Mouse (Mus musculus) lung, embryonic 16.5 days (tissue): ENCODE data around the gene Abl1. TPM values are rescaled to one million over a fixed set of nuclear protein-coding genes. Genes with fewer than 3 reads are reported as not detected.

Source experiments
- ATAC-seq: fragments of 200-750 bp; cut with Nextera tagmentation; 2 replicates; pipeline ENCODE4 v1.8.0; 2017; ENCODE audit warnings: low read depth, mild to moderate bottlenecking, moderate library complexity
- H3K27ac ChIP-seq: fragments of 300-500 bp; sonication (generic); 2 replicates; pipeline ENCODE4 v1.5.1; 2014; ENCODE audit warnings: mild to moderate bottlenecking, control low read depth, low read length
- H3K27me3 ChIP-seq: fragments of 300-500 bp; sonication (generic); 2 replicates; pipeline ENCODE4 v1.6.1; 2014; ENCODE audit warnings: low read depth, low read length, mixed read lengths; ENCODE audit not compliant: control insufficient read depth, insufficient read depth
- H3K36me3 ChIP-seq: fragments of 300-500 bp; sonication (generic); 2 replicates; pipeline ENCODE4 v1.6.1; 2014; ENCODE audit warnings: low read length; ENCODE audit not compliant: control insufficient read depth, insufficient read depth
- H3K4me1 ChIP-seq: fragments of 300-500 bp; sonication (generic); replicated peaks from 2 replicates; pipeline ENCODE4 v1.6.1; 2014; ENCODE audit warnings: low read length, mixed read lengths; ENCODE audit not compliant: control insufficient read depth, insufficient read depth
- H3K4me2 ChIP-seq: fragments of 300-500 bp; sonication (generic); 2 replicates; pipeline ENCODE4 v1.6.1; 2014; ENCODE audit warnings: low read depth, low read length, control low read depth
- H3K4me3 ChIP-seq: fragments of 300-500 bp; sonication (generic); 2 replicates; pipeline ENCODE4 v1.5.1; 2014; ENCODE audit warnings: mild to moderate bottlenecking, low read length, control low read depth
- H3K9ac ChIP-seq: fragments of 300-500 bp; sonication (generic); 2 replicates; pipeline ENCODE4 v1.6.1; 2014; ENCODE audit warnings: low read length, control low read depth
- H3K9me3 ChIP-seq: fragments of 300-500 bp; sonication (generic); 2 replicates; pipeline ENCODE4 v1.6.1; 2016; ENCODE audit warnings: low read length; ENCODE audit not compliant: control insufficient read depth
- WGBS: fragments of 180-500 bp; shearing (Covaris S2); extraction: QIAGEN DNeasy Blood & Tissue Kit; methylation state at CpG from one replicate; pipeline ENCODE4 v1.1.7; 2014; 5-methylcytosine and 5-hydroxymethylcytosine counted together
- polyA plus RNA-seq: library from polyadenylated mRNA; unstranded; fragments of >200 nt; fragmentation: Nextera tagmentation; extraction: Ambion mirVana; gene quantifications from 2 replicates; pipeline ENCODE4 v1.2.1, GENCODE M21; 2015

Gene Abl1
- polyA plus RNA-seq, 1 experiment from 2014 or later: 37.6 TPM

GRCm38 (mm10) chr2:31801416-31801815 lies 113.2 kb downstream of the Abl1 start:
- 77% methylated on average over 8 of the region's 9 CpGs for WGBS
- Histone ChIP-seq H3K4me2 (no peak overlapping the region), H3K36me3 (peaks cover 70% of the 10 kb centered on the region), H3K27ac (no peak overlapping the region), H3K27me3 (no peaks in the 10 kb centered on the region), H3K4me3 (no peak overlapping the region), H3K9ac (no peak overlapping the region), H3K4me1 (0 out of 2 replicates have a peak, but pooled peaks cover 6% of the 10 kb centered on the region), H3K9me3 (no peaks in the 10 kb centered on the region)
- no peak for ATAC-seq

- 0 out of 2 replicates have a peak, but pooled peaks cover 6% of the 10 kb centered on the region for H3K4me1 ChIP-seq
- ATAC-seq: peak; percentile 18; the same call in 1 of the 2 replicates
- H3K36me3 ChIP-seq: peaks cover 59% of the 10 kb centered on the region
- H3K4me3 ChIP-seq: no peak overlapping the region
- H3K4me2 ChIP-seq: no peak overlapping the region
- H3K27ac ChIP-seq: peak overlapping the region; percentile 24; the same call in 1 of the 2 replicates
- no peaks in the 10 kb centered on the region for H3K9me3 ChIP-seq
- H3K9ac ChIP-seq: no peak overlapping the region
- 82% methylated on average over 8 of the region's 8 CpGs for WGBS
- no peaks in the 10 kb centered on the region for H3K27me3 ChIP-seq
Observed at GRCm38 (mm10) chr2:31802811-31803210, 114.6 kb downstream of the Abl1 start.

- Histone ChIP-seq H3K9ac (no peak overlapping the region), H3K4me3 (no peak overlapping the region), H3K27ac (0 out of 2 replicates have a peak overlapping the region, but pooled peaks have one; percentile 8), H3K9me3 (no peaks in the 10 kb centered on the region), H3K4me1 (0 out of 2 replicates have a peak, but pooled peaks cover 6% of the 10 kb centered on the region), H3K36me3 (peaks cover 53% of the 10 kb centered on the region), H3K27me3 (no peaks in the 10 kb centered on the region), H3K4me2 (no peak overlapping the region)
- whole genome bisulfite sequencing: 56% methylated on average over 14 of the region's 14 CpGs
- ATAC-seq: peak; percentile 24; the same call in 1 of the 2 replicates
Observed at GRCm38 (mm10) chr2:31803480-31803879, 115.3 kb downstream of the Abl1 start.

GRCm38 (mm10) chr2:31806639-31807382 lies 118.6 kb downstream of the Abl1 start:
- Histone ChIP-seq H3K4me1 (0 out of 2 replicates have a peak, but pooled peaks cover 13% of the 10 kb centered on the region), H3K27ac (no peak overlapping the region), H3K4me2 (no peak overlapping the region), H3K27me3 (no peaks in the 10 kb centered on the region), H3K4me3 (no peak overlapping the region), H3K9ac (no peak overlapping the region), H3K36me3 (peaks cover 25% of the 10 kb centered on the region), H3K9me3 (no peaks in the 10 kb centered on the region)
- WGBS: 47% methylated on average over 9 of the region's 9 CpGs
- ATAC-seq: no peak

- no peak overlapping the region for H3K9ac ChIP-seq
- ATAC-seq: no peak
- H3K27me3 ChIP-seq: no peaks in the 10 kb centered on the region
- H3K9me3 ChIP-seq: no peaks in the 10 kb centered on the region
- no peak overlapping the region for H3K4me3 ChIP-seq
- WGBS: 46% methylated on average over 28 of the region's 28 CpGs
- H3K4me1 ChIP-seq: 0 out of 2 replicates have a peak, but pooled peaks cover 8% of the 10 kb centered on the region
- no peak overlapping the region for H3K4me2 ChIP-seq
- peaks cover 8% of the 10 kb centered on the region for H3K36me3 ChIP-seq
- no peak overlapping the region for H3K27ac ChIP-seq
Observed at GRCm38 (mm10) chr2:31808410-31809357, 120.5 kb downstream of the Abl1 start.

GRCm38 (mm10) chr2:31809358-31809740 lies 121.2 kb downstream of the Abl1 start:
- no peak overlapping the region for H3K9ac ChIP-seq
- no peak overlapping the region for H3K4me2 ChIP-seq
- no peaks in the 10 kb centered on the region for H3K27me3 ChIP-seq
- no peak for ATAC-seq
- 0 out of 2 replicates have a peak, but pooled peaks cover 8% of the 10 kb centered on the region for H3K4me1 ChIP-seq
- peaks cover 2% of the 10 kb centered on the region; the same call in 1 of the 2 replicates for H3K36me3 ChIP-seq
- H3K4me3 ChIP-seq: no peak overlapping the region
- 35% methylated on average over 2 of the region's 2 CpGs for whole genome bisulfite sequencing
- no peak overlapping the region for H3K27ac ChIP-seq
- no peaks in the 10 kb centered on the region for H3K9me3 ChIP-seq

- Histone ChIP-seq H3K9me3 (no peaks in the 10 kb centered on the region), H3K27ac (no peak within 1 kb of the TSS), H3K27me3 (no peaks in the 10 kb centered on the region), H3K4me1 (0 out of 2 replicates have a peak, but pooled peaks cover 8% of the 10 kb centered on the region), H3K4me3 (no peak within 1 kb of the TSS), H3K4me2 (no peak within 1 kb of the TSS), H3K9ac (no peak within 1 kb of the TSS), H3K36me3 (no peaks in the 10 kb centered on the region)
- ATAC-seq: no peak
- WGBS: 52% methylated on average over 12 of the region's 12 CpGs
Observed at GRCm38 (mm10) chr2:31810444-31810843, 122.3 kb downstream of the Abl1 start, which contains the start of gene Qrfp. Gene Qrfp (minus strand): TSS chr2:31810580.

- WGBS: 69% methylated on average over 14 of the region's 14 CpGs
- Histone ChIP-seq H3K9me3 (no peaks in the 10 kb centered on the region), H3K9ac (no peak overlapping the region), H3K27ac (no peak overlapping the region), H3K36me3 (no peaks in the 10 kb centered on the region), H3K4me3 (no peak overlapping the region), H3K4me2 (no peak overlapping the region), H3K4me1 (0 out of 2 replicates have a peak, but pooled peaks cover 8% of the 10 kb centered on the region), H3K27me3 (no peaks in the 10 kb centered on the region)
- no peak for ATAC-seq
Observed at GRCm38 (mm10) chr2:31811086-31811958, 123.1 kb downstream of the Abl1 start.
